Mouse (Mus musculus) liver, embryonic 11.5 days (tissue): ENCODE data around the gene Bbs9. TPM values are rescaled to one million over a fixed set of nuclear protein-coding genes. Genes with fewer than 3 reads are reported as not detected.
"Not testable (repeated sequence)": the region's sequence is repeated elsewhere in the genome, so short reads cannot be mapped to it uniquely, and the experiment has no call there.

ENCODE experiments used
- ATAC-seq: fragments of 200-750 bp; cut with Nextera tagmentation; replicated peaks from 2 replicates; pipeline ENCODE4 v1.8.0; 2017; ENCODE audit warnings: moderate number of reproducible peaks, mild to moderate bottlenecking, moderate TSS enrichment, moderate library complexity; ENCODE audit not compliant: low FRiP score
- DNase-seq: peaks from one replicate; pipeline ENCODE4 v3.0.0-alpha.2; 2017; ENCODE audit warnings: low spot score
- H3K27ac ChIP-seq: fragments of 300-500 bp; sonication (generic); 2 replicates; pipeline ENCODE4 v1.5.1; 2014; ENCODE audit warnings: mild to moderate bottlenecking, low read depth, low read length, control low read depth
- H3K27me3 ChIP-seq: fragments of 300-500 bp; sonication (generic); replicated peaks from 2 replicates; pipeline ENCODE4 v1.6.1; 2014; ENCODE audit warnings: low read length, mixed read lengths; ENCODE audit not compliant: control insufficient read depth, insufficient read depth
- H3K36me3 ChIP-seq: fragments of 300-500 bp; sonication (generic); 2 replicates; pipeline ENCODE4 v1.6.1; 2014; ENCODE audit warnings: mild to moderate bottlenecking, low read length, moderate library complexity, mixed read lengths; ENCODE audit not compliant: control insufficient read depth, insufficient read depth
- H3K4me1 ChIP-seq: fragments of 300-500 bp; sonication (generic); replicated peaks from 2 replicates; pipeline ENCODE4 v1.6.1; 2014; ENCODE audit warnings: low read length, mixed read lengths; ENCODE audit not compliant: control insufficient read depth, insufficient read depth
- H3K4me2 ChIP-seq: fragments of 300-500 bp; sonication (generic); 2 replicates; pipeline ENCODE4 v1.6.1; 2014; ENCODE audit warnings: mild to moderate bottlenecking, control low read depth, moderate library complexity
- H3K4me3 ChIP-seq: fragments of 300-500 bp; sonication (generic); 2 replicates; pipeline ENCODE4 v1.5.1; 2014; ENCODE audit warnings: low read depth, low read length, control low read depth
- H3K9ac ChIP-seq: fragments of 300-500 bp; sonication (generic); 2 replicates; pipeline ENCODE4 v1.6.1; 2014; ENCODE audit warnings: low read depth, low read length, control low read depth
- H3K9me3 ChIP-seq: fragments of 300-500 bp; sonication (generic); 2 replicates; pipeline ENCODE4 v1.6.1; 2016; ENCODE audit warnings: low read length, inconsistent platforms, mixed read lengths; ENCODE audit not compliant: control insufficient read depth
- WGBS: fragments of 180-500 bp; shearing (Covaris S2); extraction: QIAGEN DNeasy Blood & Tissue Kit; methylation state at CpG from one replicate; pipeline ENCODE4 v1.1.7; 2014; 5-methylcytosine and 5-hydroxymethylcytosine counted together
- polyA plus RNA-seq: library from polyadenylated mRNA; unstranded; fragments of >200 nt; fragmentation: Nextera tagmentation; extraction: Ambion mirVana; gene quantifications from 2 replicates; pipeline ENCODE4 v1.2.1, GENCODE M21; 2014

The Bbs9 gene
- polyA plus RNA-seq, 1 experiment from 2014 or later = 8.7 TPM

GRCm38 (mm10) chr9:22834994-22835512 lies 359.5 kb downstream of the Bbs9 start:
- H3K4me2 ChIP-seq = no peak overlapping the region
- ATAC-seq (no peak), DNase-seq (no peak)
- H3K4me1 ChIP-seq = no peaks in the 10 kb centered on the region
- H3K27me3 ChIP-seq = no peaks in the 10 kb centered on the region
- H3K36me3 ChIP-seq = no peaks in the 10 kb centered on the region
- no peak overlapping the region for H3K9ac ChIP-seq
- H3K9me3 ChIP-seq = no peaks in the 10 kb centered on the region
- 94% methylated on average over 1 of the region's 1 CpGs for WGBS
- H3K4me3 ChIP-seq = no peak overlapping the region
- no peak overlapping the region for H3K27ac ChIP-seq

- no peak overlapping the region for H3K27ac ChIP-seq
- no peak for ATAC-seq
Observed at GRCm38 (mm10) chr9:22837000-22837399, 361.5 kb downstream of the Bbs9 start.

DNA sequence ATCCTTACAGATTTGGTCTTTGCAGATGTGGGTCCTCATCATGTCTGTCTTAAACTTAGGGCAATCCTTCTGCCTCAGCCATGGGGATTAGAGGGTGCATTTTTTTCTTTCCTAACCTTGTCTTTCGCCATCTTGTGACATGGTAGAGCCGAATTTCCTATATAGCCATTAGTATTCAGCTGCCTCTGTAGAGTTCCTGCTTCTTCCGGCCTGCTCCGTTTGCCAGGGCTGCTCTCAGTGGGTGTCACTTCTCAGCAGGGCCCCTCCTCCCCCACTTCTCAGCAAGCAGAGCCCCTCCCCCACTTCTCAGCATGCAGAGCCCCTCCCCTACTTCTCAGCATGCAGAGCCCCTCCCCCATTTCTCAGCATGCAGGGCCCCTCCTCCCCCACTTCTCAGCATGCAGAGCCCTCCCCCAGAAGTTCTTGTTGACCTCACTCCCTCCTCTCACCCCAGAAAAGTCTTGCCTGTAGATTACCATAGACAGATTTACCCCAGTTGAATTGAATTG lies 362.2 kb downstream of the Bbs9 start:
- no peak for DNase-seq
- WGBS = 32% methylated on average over 4 of the region's 4 CpGs
- Histone ChIP-seq H3K9me3 (no peaks in the 10 kb centered on the region), H3K27ac (no peak overlapping the region), H3K27me3 (no peaks in the 10 kb centered on the region), H3K4me3 (no peak overlapping the region), H3K4me1 (no peaks in the 10 kb centered on the region), H3K36me3 (no peaks in the 10 kb centered on the region), H3K4me2 (no peak overlapping the region), H3K9ac (no peak overlapping the region)
- no peak for ATAC-seq

More at GRCm38 (mm10) chr9:22837000-22837399, 361.5 kb downstream of the Bbs9 start:
- no peaks in the 10 kb centered on the region for H3K9me3 ChIP-seq
- 68% methylated on average over 6 of the region's 6 CpGs for WGBS
- no peak overlapping the region for H3K4me3 ChIP-seq
- no peak for DNase-seq
- H3K9ac ChIP-seq = no peak overlapping the region
- no peak overlapping the region for H3K4me2 ChIP-seq
- H3K27me3 ChIP-seq = no peaks in the 10 kb centered on the region
- no peaks in the 10 kb centered on the region for H3K4me1 ChIP-seq
- H3K36me3 ChIP-seq = no peaks in the 10 kb centered on the region

- H3K9ac ChIP-seq = no peak overlapping the region
- H3K4me3 ChIP-seq = no peak overlapping the region
- H3K4me2 ChIP-seq = no peak overlapping the region
- 90% methylated on average over 2 of the region's 2 CpGs for WGBS
- DNase-seq (no peak), ATAC-seq (no peak)
- H3K27ac ChIP-seq = no peak overlapping the region
- no peaks in the 10 kb centered on the region for H3K27me3 ChIP-seq
- no peaks in the 10 kb centered on the region for H3K9me3 ChIP-seq
- no peaks in the 10 kb centered on the region for H3K4me1 ChIP-seq
- H3K36me3 ChIP-seq = no peaks in the 10 kb centered on the region
Observed at GRCm38 (mm10) chr9:22846048-22846447, 370.5 kb downstream of the Bbs9 start.

DNA sequence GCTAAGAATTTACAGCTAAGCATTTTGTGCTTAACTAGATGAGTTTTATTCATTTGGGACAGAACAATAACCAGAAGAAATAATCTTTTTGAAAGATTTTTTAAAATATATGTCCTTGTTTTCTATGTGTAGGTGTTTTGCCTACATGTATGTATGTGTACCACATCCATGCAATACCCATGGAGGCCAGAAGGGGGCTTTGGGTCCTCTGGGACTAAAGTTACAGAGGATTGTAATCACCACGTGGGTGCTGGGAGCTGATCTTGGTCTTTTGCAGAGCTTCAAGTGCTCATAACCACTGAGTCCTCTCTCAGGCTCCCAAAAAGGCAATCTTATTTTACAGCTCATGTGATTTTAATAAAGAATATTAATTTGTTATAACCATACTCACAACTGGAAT lies 371.3 kb downstream of the Bbs9 start:
- WGBS = 71% methylated on average over 1 of the region's 1 CpGs
- H3K4me1 ChIP-seq = no peaks in the 10 kb centered on the region
- no peak for ATAC-seq
- no peak overlapping the region for H3K4me3 ChIP-seq
- no peak overlapping the region for H3K4me2 ChIP-seq
- H3K9me3 ChIP-seq = no peaks in the 10 kb centered on the region
- DNase-seq = no peak
- no peak overlapping the region for H3K9ac ChIP-seq
- no peak overlapping the region for H3K27ac ChIP-seq
- H3K36me3 ChIP-seq = no peaks in the 10 kb centered on the region
- no peaks in the 10 kb centered on the region for H3K27me3 ChIP-seq

- 88% methylated on average over 3 of the region's 3 CpGs for WGBS
- H3K27ac ChIP-seq = no peak overlapping the region
Observed at GRCm38 (mm10) chr9:22848800-22849199, 373.3 kb downstream of the Bbs9 start.

GRCm38 (mm10) chr9:22849212-22849611 lies 373.7 kb downstream of the Bbs9 start:
- ATAC-seq (peak; percentile 60; the same call in 1 of the 2 replicates), DNase-seq (no peak)
- whole genome bisulfite sequencing = 65% methylated on average over 4 of the region's 4 CpGs
- Histone ChIP-seq H3K9ac (no peak overlapping the region), H3K4me2 (no peak overlapping the region), H3K27me3 (no peaks in the 10 kb centered on the region), H3K9me3 (no peaks in the 10 kb centered on the region), H3K4me3 (no peak overlapping the region), H3K4me1 (no peaks in the 10 kb centered on the region), H3K36me3 (no peaks in the 10 kb centered on the region), H3K27ac (no peak overlapping the region)

More at GRCm38 (mm10) chr9:22848800-22849199, 373.3 kb downstream of the Bbs9 start:
- Histone ChIP-seq H3K4me1 (no peaks in the 10 kb centered on the region), H3K4me3 (no peak overlapping the region), H3K9ac (no peak overlapping the region), H3K4me2 (no peak overlapping the region), H3K9me3 (no peaks in the 10 kb centered on the region), H3K36me3 (no peaks in the 10 kb centered on the region), H3K27me3 (no peaks in the 10 kb centered on the region)
- DNase-seq (no peak), ATAC-seq (no peak)

GRCm38 (mm10) chr9:22869147-22869546 lies 393.6 kb downstream of the Bbs9 start:
- H3K27me3 ChIP-seq, H3K4me2 ChIP-seq, H3K36me3 ChIP-seq, ATAC-seq, H3K4me1 ChIP-seq, H3K4me3 ChIP-seq, H3K27ac ChIP-seq, H3K9ac ChIP-seq, H3K9me3 ChIP-seq, DNase-seq: not testable (repeated sequence)
- 85% methylated on average over 6 of the region's 6 CpGs for WGBS

DNA sequence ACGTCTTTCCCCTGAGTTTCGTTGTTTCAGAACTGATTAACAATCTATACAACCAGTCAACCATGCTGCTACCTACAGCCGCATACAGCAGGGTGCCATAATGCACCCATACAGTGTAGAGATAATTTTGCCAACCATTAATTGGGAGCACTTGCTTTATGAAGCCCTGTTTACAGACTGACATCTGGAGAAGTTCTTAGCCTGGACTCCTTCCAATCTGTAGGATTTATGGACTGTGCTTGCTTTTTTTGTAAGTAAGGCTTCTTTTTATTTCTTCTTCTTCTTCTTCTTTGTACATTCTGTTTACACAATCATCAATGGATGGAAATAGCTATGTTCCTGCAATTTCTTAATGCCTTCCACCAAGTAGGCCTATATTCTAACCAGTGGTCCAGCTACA lies 395.1 kb downstream of the Bbs9 start:
- DNase-seq (no peak), ATAC-seq (no peak)
- 91% methylated on average over 3 of the region's 3 CpGs for WGBS
- H3K9ac ChIP-seq = no peak overlapping the region
- no peaks in the 10 kb centered on the region for H3K4me1 ChIP-seq
- no peak overlapping the region for H3K4me3 ChIP-seq
- no peak overlapping the region for H3K27ac ChIP-seq
- H3K27me3 ChIP-seq = no peaks in the 10 kb centered on the region
- no peak overlapping the region for H3K4me2 ChIP-seq
- no peaks in the 10 kb centered on the region for H3K9me3 ChIP-seq
- no peaks in the 10 kb centered on the region for H3K36me3 ChIP-seq
